Mouse (Mus musculus): ENCODE measurements around the gene Clrn3. TPM values are rescaled to one million over a fixed set of nuclear protein-coding genes. Genes with fewer than 3 reads are reported as not detected.
A peak's percentile ranks its signal among the peaks of the same experiment; 100 is the strongest.
"Not testable (repeated sequence)": the region's sequence is repeated elsewhere in the genome, so short reads cannot be mapped to it uniquely, and the experiment has no call there.

Clrn3 gene
- polyA plus RNA-seq (2012; rRNA removed) = 49.9 and 76.4 TPM in 2 replicates

DNA sequence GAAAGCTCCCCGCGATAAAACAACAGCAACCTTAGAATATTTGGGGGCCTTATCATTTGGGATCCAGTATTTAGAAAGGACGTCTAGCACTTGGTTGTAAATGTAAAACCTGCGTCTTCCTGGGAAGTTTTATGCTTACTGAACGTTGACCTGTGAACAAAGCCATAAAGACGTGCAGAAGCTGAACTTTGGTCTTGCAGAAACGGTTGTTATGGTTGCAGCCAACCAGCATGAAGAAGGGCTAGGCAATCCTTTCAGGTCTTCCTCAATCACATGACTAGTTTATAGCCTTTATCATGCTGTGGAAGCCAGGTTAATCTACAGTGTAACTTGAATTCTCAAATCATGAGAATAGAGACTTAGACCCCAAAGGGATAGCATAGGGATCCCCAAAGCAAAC, at the start of gene Clrn3:
Gene Clrn3 (minus strand): TSS at position 140 of the 400 bp plus-strand sequence.
- 26% methylated on average over 7 of the region's 7 CpGs for WGBS
- DNase-seq (ENCODE audit: low read depth, low spot score) = peak; percentile 93

DNA sequence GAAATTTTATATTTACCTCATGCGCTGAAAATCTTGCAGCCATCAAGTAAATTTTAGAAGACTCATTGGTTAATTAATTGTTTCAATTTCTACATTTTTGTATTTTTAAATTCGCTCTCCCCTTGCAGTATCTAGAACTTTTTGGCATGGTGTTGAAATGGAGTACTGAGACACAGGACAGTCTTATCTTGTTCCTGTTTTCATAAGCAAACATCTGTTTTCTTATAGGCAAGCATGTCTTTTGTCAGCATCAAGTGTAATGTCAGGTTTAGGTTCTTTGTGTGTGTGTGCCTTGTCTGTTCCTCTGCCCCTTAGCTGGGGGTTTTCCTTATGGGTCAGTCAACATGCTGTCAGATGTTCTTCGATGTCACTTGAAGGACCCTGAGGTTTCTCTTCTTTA, 47.9 kb upstream of the Clrn3 start:
- 91% methylated on average over 3 of the region's 3 CpGs for WGBS

DNA sequence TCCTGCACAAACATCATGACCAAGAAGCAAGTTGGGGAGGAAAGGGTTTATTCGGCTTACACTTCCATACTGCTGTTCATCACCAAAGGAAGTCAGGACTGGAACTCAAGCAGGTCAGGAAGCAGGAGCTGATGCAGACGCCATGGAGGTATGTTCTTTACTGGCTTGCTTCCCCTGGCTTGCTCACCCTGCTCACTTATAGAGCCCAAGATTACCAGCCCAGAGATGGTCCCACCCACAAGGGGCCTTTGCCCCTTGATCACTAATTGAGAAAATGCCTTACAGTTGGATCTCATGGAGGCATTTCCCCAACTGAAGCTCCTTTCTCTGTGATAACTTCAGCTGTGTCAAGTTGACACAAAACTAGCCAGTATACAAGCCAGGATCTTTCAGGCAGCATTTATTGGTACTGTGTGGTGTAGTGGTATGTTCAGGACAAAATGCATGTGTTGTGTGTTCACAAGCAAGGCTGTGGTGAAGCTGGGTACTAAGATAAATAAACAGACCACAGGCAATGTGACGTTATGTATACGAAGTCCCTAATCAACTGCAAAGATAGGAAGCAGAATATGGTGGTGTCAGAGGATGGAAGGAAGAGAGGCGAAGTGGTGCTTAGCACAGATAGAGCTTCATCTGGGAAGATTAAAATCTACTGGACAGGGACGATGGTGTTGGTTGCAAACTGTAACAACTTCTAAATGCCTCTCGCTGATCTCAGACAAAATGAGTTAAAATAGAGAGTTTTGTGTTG, 47.0 kb upstream of the Clrn3 start:
- WGBS = 75% methylated on average over 7 of the region's 7 CpGs
- not testable (repeated sequence) for DNase-seq (ENCODE audit: low read depth, low spot score)

More for the DNA sequence above, 47.9 kb upstream of the Clrn3 start:
- DNase-seq (ENCODE audit: low read depth, low spot score) = no peak

DNA sequence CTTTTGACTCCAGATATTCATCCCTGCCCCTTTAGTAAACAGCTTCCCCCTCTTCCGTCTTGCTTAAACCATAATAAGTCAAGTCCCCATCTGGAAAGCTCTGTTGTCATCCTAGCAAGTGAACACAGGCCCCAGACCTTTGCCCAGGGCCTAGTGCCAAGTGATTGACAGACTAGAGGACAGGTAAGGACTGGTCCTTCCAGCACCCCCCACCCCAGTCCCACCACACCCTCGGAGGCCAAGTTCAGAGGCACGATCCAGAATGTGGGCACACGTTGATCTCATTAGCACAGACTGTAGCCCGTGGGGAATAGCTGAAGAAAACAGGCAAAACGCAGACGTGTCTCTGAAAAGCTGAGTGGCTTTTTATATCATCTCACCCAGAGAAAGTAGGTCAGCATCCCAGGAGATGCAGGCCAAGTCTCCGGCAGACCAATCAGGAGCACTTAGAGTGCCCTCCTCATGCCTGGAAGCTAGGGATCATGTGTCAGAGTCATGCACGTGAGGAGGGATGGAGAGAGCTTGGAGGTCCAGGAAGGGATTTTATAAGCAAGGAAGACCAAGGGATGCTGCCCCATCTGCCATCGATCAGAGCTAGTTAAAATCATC, 43.6 kb upstream of the Clrn3 start:
- DNase-seq (ENCODE audit: low read depth, low spot score) = no peak
- WGBS = 30% methylated on average over 10 of the region's 10 CpGs

DNA sequence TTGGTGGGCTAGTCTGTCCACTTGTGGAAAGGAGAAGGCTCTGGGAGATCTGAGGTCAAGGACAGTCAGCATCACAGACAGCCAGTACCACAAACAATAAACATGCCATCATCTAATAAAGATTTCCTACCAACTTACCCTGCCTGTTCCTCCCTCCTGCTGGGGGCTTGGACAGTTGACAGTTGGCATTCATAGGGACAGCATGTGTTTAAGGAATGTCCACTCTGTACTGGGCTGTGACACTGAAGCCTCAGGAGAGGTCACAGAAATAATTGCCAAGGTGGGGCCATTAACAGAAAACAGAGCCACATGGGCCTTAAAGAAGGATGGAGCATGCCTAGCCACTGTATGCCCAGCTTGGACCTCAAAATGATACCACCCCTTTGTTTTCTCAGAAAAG, 42.9 kb upstream of the Clrn3 start:
- DNase-seq (ENCODE audit: low read depth, low spot score) = no peak

DNA sequence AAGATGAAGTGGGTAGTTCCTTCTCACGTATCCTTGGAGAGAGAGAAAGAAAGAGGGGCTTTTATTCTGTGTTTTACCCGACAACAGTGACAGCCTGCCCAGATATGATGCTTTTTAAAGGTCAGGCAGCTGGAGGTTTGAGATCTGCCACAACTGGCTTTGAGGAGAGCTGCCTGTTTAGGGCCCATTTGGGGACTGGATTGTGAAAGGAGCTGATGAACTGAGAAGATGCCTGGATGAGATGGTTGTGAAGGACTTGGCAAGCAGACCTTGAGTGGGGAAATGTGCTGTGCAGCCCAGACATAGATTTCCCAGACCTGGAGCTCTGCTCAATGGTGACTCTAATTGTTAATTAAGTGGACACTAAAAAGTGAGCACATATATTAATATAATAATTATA, 40.1 kb upstream of the Clrn3 start:
- 89% methylated on average over 2 of the region's 2 CpGs for WGBS

DNA sequence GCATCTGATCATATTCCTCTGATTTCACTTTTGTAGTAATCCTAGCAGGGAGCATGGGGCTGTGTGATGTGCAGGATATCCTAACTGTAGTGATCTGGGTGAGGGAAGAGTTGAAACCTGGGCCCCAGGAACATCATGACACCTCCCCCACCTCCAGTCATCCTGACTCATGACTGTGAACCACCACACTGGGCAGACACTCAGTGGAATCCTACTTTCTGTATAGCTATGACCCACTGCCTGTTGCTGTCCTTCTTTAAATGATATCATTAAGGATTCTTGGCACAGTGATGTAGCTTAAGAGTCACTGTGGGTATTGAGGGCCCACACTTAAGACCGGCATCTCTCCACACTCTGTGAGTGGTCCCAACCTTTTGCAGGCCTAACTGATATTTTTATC, 39.1 kb upstream of the Clrn3 start:
- no peak for DNase-seq (ENCODE audit: low read depth, low spot score)
- WGBS = 91% methylated on average over 1 of the region's 1 CpGs

More for the DNA sequence above, 40.1 kb upstream of the Clrn3 start:
- no peak for DNase-seq (ENCODE audit: low read depth, low spot score)

DNA sequence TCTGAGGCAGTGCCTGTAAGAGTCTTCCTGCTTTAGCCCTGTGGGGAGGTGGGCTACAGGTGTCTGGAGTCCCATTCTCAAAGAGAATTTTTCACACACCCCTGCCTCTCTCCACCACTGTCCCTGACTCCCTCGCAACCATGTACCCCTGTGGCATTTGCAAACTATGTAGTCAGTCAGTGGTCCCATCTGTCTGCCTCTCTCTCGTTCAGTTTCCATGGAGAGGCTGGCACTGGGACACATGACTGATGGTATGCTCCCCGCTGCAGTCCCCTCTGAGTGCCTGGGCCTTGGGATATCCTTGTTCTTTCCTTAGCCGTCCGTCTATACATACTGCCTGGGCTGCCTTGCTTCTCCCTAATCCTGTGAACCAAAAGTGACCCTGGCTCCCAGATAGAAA, 37.6 kb upstream of the Clrn3 start:
- 90% methylated on average over 5 of the region's 5 CpGs for WGBS
- DNase-seq (ENCODE audit: low read depth, low spot score) = no peak

DNA sequence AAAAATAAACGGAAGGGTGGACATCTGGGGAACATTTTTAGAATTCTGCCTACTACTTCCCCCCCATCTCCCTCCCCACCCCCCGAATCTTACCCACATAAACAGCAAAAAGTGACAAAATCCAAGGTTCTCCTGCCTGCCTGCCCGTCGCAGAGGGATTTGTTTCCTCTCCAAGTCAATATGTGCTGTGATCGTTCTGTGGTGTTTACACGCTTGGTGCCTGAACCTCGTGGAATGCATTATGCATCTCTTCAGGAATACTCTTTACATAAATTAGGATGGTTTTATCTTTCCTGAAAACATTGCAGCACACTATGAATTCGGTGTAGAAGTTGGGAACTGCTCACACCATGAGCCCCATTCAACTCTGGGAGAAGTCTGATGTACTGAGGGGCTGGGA, 35.6 kb upstream of the Clrn3 start:
- 67% methylated on average over 8 of the region's 8 CpGs for WGBS
- no peak for DNase-seq (ENCODE audit: low read depth, low spot score)

DNA sequence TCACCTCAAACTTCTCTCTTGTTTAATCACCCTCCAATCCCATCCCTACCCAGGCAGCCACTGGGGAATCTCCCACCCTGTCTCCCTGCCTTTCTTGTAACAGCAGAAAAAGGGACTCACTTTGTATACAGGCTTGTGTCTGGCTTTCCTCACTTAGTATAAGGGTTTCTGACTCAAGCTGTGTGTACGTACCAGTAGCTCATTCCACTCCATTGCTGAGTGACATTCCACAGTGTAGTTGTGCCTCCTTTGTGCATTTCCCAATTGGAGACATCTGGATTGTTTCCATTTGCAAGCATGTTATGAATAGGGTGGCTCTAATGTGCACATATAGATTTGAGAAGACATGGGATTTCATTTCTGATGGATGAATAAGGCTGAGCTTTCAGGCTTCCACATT, 31.8 kb upstream of the Clrn3 start:
- 54% methylated on average over 1 of the region's 1 CpGs for WGBS
- no peak for DNase-seq (ENCODE audit: low read depth, low spot score)

DNA sequence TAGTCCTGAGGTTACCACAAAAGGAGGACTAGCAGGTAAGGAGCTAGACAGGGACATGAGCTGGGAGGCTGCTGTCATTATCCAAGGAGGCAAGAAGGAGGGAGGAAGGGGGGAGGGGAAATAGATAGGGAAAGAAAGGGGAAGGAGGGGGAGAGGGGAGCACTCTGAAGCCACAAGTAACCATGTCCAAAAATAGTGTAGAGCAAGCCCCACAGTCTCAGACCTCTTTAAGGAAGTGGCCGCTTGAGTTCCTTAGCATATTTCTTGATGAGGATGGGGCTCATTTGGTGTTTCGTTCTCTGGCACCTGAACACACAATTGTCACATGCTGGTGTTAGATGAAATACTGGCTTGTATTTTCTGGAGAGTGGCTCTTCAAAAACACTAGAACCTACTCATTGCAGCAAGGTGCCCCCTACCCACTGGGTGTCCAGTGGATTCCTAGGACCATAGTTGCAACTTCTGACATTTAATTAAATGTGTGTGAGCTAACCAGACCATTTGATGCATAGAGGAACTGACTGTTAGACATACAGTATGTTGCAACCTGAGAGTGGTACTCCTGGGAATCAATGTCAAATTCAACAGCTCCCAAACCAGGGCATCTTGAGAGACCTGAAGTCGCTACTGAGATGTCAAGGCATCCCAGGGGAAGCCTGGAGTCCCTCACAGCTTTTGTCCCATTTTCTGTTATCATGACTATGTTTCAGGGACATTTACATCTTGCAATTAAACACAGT, 28.4 kb upstream of the Clrn3 start:
- WGBS = 79% methylated on average over 3 of the region's 3 CpGs
- DNase-seq (ENCODE audit: low read depth, low spot score) = no peak

DNA sequence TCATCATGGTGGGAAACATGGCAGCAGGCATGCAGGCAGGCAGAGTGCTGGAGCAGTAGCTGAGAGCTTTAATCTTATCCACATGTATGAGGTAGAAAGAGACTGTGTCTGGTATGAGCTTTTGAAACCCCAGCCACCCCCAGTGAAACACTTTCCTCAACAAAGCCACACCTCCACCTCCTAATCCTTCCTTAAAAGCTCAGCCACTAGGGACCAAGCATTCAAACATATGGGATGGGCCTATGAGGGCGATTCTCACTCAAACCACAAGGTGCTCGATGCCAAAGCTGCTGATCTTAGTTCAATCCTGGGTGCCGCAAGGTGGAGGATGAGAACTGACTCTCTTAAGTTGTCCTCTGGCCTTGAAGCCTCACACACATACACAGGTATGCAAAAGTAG, 25.1 kb upstream of the Clrn3 start:
- WGBS = 61% methylated on average over 3 of the region's 3 CpGs
- DNase-seq (ENCODE audit: low read depth, low spot score) = no peak

DNA sequence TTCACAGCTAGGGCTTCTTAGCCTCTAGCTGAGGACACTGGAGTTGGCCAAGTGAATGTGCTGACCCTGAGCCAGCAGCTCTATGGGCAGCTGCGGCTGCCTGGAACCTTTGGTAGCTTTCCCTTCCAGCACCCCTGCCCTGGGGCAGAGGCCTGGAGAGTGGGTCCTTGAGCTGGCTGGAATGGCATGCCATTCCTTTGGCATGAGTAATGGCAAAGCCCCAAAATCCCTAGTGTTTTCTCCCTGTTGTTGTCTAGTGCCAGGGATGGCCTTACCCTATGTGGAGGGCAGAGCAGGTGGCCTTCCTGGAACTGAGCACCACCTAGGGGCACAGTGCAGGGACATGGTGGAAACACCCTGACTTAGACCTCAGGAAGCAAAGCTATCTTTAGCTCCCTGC, 23.1 kb upstream of the Clrn3 start:
- 81% methylated on average over 1 of the region's 1 CpGs for WGBS

DNA sequence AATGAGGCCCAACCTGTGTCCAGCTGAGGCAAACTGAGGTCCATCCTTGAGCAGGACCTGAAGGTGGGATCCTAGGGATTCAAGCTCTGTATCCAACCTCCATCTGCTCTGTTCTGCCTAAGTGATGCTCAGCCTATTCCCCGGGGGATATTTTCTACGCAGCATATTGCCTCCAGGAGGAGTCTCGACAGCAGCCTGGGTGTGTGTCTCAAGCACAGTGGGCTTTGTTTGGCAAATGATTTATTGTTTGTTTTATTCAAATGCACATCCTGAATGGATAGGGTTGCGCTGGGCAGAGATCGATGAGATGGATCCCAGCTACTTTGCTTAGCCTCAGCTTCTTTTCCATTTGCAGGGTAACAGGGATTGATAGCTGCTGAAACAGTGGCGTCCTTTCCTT, 20.0 kb upstream of the Clrn3 start:
- 81% methylated on average over 6 of the region's 6 CpGs for WGBS
- no peak for DNase-seq (ENCODE audit: low read depth, low spot score)

More for the DNA sequence above, 23.1 kb upstream of the Clrn3 start:
- DNase-seq (ENCODE audit: low read depth, low spot score) = no peak

DNA sequence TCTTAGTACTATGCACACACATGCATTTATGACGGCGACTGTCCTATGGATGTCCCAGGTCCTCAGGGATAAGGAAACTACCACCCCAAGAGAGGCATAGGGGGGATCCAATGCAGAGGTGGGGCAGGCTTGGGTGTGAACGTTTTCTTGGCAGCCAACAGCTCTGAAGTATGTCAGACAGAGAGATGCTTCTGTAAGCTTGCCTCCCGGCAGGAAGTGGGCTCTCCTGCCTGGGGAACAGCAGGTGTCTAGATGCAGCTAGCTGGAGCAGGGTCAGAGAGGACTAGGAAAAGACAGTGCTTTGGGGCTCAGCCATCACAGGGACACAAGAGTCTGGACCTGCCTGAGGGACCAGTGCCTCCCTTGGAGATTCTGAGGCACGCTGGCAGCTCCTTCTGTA, 18.1 kb upstream of the Clrn3 start:
- no peak for DNase-seq (ENCODE audit: low read depth, low spot score)
- WGBS = 60% methylated on average over 5 of the region's 5 CpGs

DNA sequence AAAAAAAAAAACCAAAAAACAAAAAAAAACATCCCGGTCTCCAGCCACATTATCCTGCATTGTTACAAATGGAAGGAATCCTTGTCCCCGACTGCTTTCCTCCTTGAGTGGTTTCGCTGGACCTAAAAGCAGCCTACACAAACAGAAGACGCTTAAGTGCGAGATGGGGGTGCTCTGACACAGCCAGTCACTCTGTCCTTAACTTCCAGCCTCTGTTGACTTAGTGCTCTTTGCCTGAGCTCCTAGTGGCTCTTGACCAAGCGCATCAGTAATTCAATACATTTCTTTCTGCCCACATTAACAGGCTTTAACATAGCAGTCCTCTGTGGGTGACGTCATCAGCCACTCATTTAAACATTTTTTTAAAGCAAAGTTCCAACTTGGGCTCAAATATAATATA, 17.5 kb upstream of the Clrn3 start:
- no peak for DNase-seq (ENCODE audit: low read depth, low spot score)
- 81% methylated on average over 7 of the region's 7 CpGs for WGBS

DNA sequence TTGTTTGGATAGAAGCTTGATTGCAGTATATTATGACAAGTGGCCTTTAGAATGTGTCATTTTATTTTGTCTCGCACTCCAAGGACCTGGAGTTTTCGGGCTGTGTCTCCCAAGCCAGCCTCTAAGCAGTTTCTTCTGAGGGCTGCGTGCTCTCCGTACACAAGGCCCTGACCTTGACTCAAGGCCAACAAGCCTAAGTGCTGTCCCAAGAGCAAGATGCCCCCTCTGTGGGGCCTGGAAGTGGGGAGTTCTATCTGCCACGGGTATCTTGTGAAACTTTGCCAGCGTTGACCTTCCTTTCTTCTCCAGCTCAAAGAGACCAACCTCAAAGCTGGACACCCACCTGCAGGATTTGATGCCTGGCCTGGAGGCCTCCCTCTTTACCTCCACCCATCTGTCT, 15.9 kb upstream of the Clrn3 start:
- DNase-seq (ENCODE audit: low read depth, low spot score) = no peak
- WGBS = 83% methylated on average over 6 of the region's 6 CpGs

DNA sequence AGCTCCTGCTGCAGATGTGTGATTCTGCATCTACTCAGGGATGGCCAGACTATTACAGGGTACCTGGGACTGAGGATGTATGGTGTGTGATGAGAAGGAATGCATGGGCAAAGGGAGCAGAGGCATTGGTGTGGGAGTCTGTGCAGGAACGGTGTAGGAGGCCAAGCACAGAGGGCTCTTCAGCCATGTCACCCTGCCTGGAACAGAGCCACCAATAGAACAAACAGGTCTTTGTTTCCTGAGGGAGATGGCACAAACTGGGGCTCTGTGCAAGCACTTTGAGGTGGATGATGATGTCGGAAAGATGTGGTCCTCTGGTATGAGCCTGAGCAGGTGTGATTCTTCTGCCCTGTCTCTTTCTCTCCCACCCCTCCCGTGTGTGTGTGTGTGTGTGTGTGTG, 14.6 kb upstream of the Clrn3 start:
- DNase-seq (ENCODE audit: low read depth, low spot score) = no peak
- WGBS = 8% methylated on average over 3 of the region's 3 CpGs

DNA sequence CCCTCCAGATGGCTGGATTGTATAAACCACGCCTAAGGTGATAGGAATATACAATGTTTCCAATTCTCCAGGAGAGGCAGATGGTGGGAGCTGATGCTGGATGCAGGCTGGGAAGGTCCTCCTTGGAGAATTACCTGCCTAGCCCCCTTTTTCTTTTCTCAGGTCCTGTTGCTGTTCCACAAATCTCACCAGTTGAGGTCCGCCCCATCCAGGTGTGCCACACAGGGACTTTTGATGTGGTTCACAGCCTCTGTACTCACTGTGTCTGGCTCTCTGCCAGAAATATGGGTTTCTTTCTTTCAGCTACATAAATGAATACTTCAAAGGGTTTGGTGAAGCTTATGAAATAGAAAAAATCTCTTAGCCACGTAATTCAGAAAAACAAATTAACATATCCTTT, 13.8 kb upstream of the Clrn3 start:
- 23% methylated on average over 3 of the region's 3 CpGs for WGBS
- DNase-seq (ENCODE audit: low read depth, low spot score) = no peak

DNA sequence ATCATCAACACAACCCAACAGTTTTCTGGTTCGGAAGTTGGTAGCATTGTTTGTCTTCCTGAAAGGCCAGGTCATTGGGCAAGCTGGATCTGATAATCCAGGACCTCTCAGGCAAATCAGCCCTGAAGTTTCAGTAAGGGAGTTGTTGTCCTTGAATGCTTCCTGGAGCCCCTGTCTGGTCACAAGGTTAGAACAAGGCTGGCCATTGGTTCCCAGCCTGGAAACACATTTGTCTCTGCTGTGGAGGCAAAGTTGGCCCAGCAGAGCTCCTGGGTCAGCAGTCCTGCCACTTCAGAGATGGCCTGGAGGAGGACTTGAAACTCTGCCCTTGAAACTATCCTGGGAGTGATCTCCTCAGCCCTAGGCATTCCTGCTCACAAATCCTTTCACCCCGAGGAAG, 11.0 kb upstream of the Clrn3 start:
- DNase-seq (ENCODE audit: low read depth, low spot score) = no peak
- WGBS = 67% methylated on average over 2 of the region's 2 CpGs

Data from large intestine, adult 2 months (tissue).